Mouse (Mus musculus) heart, adult 9 months (tissue): ENCODE results near the gene Bnc1.

Source experiments
- DNase-seq, 2 experiments: peaks; one replicate each; pipeline ENCODE4 v3.0.0; 2022; ENCODE audit warnings: low spot score in 2 of 2

Gene Bnc1

GRCm38 (mm10) chr7:81973939-81974338, 18.2 kb downstream of the Bnc1 start:
- no peak for DNase-seq

GRCm38 (mm10) chr7:81973339-81973738, 18.8 kb downstream of the Bnc1 start:
- DNase-seq: no peak

- no peak for DNase-seq
Observed at GRCm38 (mm10) chr7:81968975-81969374, 23.1 kb downstream of the Bnc1 start.

GRCm38 (mm10) chr7:81968451-81968850, 23.6 kb downstream of the Bnc1 start:
- no peak for DNase-seq

- no peak for DNase-seq
Observed at GRCm38 (mm10) chr7:81966195-81966594, 25.9 kb downstream of the Bnc1 start.

GRCm38 (mm10) chr7:81959704-81960103, 32.4 kb downstream of the Bnc1 start:
- DNase-seq: peak in 1 of 2 experiments; percentile 7

- peak in 1 of 2 experiments; percentile 17 for DNase-seq
Observed at GRCm38 (mm10) chr7:81954208-81954846, 37.8 kb downstream of the Bnc1 start.

- DNase-seq: no peak
Observed at GRCm38 (mm10) chr7:81950499-81950898, 41.6 kb downstream of the Bnc1 start.

GRCm38 (mm10) chr7:81945398-81945797, 46.7 kb downstream of the Bnc1 start:
- no peak for DNase-seq

GRCm38 (mm10) chr7:81934806-81935205, 57.3 kb downstream of the Bnc1 start:
- peak in 1 of 2 experiments; percentile 4 for DNase-seq

- peak; percentile 79 to 84 for DNase-seq
Observed at GRCm38 (mm10) chr7:81934267-81934745, 57.8 kb downstream of the Bnc1 start, which contains the start of gene Hdgfl3. TSS of gene Hdgfl3 (minus strand) at chr7:81934473.

- DNase-seq: peak; percentile 42 to 46
Observed at GRCm38 (mm10) chr7:81933601-81934266, 58.4 kb downstream of the Bnc1 start.

- peak; percentile 6 to 7 for DNase-seq
Observed at GRCm38 (mm10) chr7:81933061-81933600, 59.0 kb downstream of the Bnc1 start.

- DNase-seq: peak; percentile 12 to 13
Observed at GRCm38 (mm10) chr7:81932521-81933045, 59.5 kb downstream of the Bnc1 start.

GRCm38 (mm10) chr7:81928998-81929397, 63.1 kb downstream of the Bnc1 start:
- no peak for DNase-seq

- no peak for DNase-seq
Observed at GRCm38 (mm10) chr7:81921379-81921952, 70.6 kb downstream of the Bnc1 start.

- DNase-seq: no peak
Observed at GRCm38 (mm10) chr7:81920314-81920713, 71.8 kb downstream of the Bnc1 start.

- no peak for DNase-seq
Observed at GRCm38 (mm10) chr7:81918316-81918715, 73.8 kb downstream of the Bnc1 start.
